ENCODE assay signal across 8 mouse cellular contexts in genomic region chr16:55894536-55894892, GRCm38 (mm10). TPM values are rescaled to one million over a fixed set of nuclear protein-coding genes. Genes with fewer than 3 reads are reported as not detected.
DNase-seq lines count a peak whose midpoint lies in the region; ATAC-seq and TF ChIP-seq lines count a peak whose summit lies in the region.

No protein-coding gene starts in this region.

- no peak for TF ChIP-seq CTCF in heart, adult 2 months (IDR thresholded peaks at IDR 0.05)

- 5% methylated on average over 4 of the region's 4 CpGs for WGBS in heart, adult 2 months
- WGBS in lung, embryonic 15.5 days, result 0% methylated on average over 4 of the region's 4 CpGs

- no peaks in the 10 kb centered on the region for H3K9me3 ChIP-seq in lung, embryonic 15.5 days

- no peaks in the 10 kb centered on the region for H3K36me3 ChIP-seq in heart, adult 2 months (ENCODE audit: control insufficient read depth, insufficient read depth, low read length)
- no peaks in the 10 kb centered on the region for H3K36me3 ChIP-seq in lung, embryonic 15.5 days

- H3K4me2 ChIP-seq in lung, embryonic 15.5 days, result peak overlapping the region; percentile 87

- peak overlapping the region; percentile 80 for H3K4me3 ChIP-seq in heart, adult 2 months
- peak overlapping the region; percentile 65 for H3K4me3 ChIP-seq in lung, embryonic 15.5 days

- no peaks in the 10 kb centered on the region for H3K79me2 ChIP-seq in heart, adult 2 months (replicated peaks; ENCODE audit: control insufficient read depth, insufficient read depth, low read length)

- TF ChIP-seq POLR2A in heart, adult 2 months (IDR thresholded peaks at IDR 0.05; ENCODE audit: insufficient read depth, low read depth, low read length), result no peak

- no peak for TF ChIP-seq EP300 in heart, adult 2 months (IDR thresholded peaks at IDR 0.05; ENCODE audit: insufficient read depth, low read depth, low read length)

- no peaks in the 10 kb centered on the region for H3K27me3 ChIP-seq in heart, adult 2 months (ENCODE audit: control insufficient read depth, insufficient read depth, low read length)
- no peaks in the 10 kb centered on the region for H3K27me3 ChIP-seq in lung, embryonic 15.5 days

- peak; percentile 18 for ATAC-seq in common myeloid progenitor, adult 5-6 weeks (replicated peaks; ENCODE audit: low read depth, poor library complexity, severe bottlenecking)
- peak; percentile 59 for ATAC-seq in lung, embryonic 15.5 days (ENCODE audit: borderline replicate concordance, extremely low read depth, low FRiP score, low TSS enrichment)

- no peak overlapping the region for H3K9ac ChIP-seq in heart, adult 2 months (ENCODE audit: low read depth, low read length)
- peak overlapping the region; percentile 54 for H3K9ac ChIP-seq in lung, embryonic 15.5 days

- intact Hi-C loops in heart, adult 2 months (cut with DNase I), result no loop called here

- peaks cover 4% of the 10 kb centered on the region for H3K4me1 ChIP-seq in heart, adult 2 months (ENCODE audit: control insufficient read depth, insufficient read depth, low read length)
- H3K4me1 ChIP-seq in lung, embryonic 15.5 days, result peaks cover 23% of the 10 kb centered on the region; the same call in 1 of the 2 replicates

- no peak overlapping the region; the same call in 1 of the 2 replicates for H3K27ac ChIP-seq in heart, adult 2 months
- peak overlapping the region; percentile 86 for H3K27ac ChIP-seq in lung, embryonic 15.5 days

- DNase-seq in heart, adult 2 months, result no peak
- DNase-seq in heart, adult 9 months (ENCODE audit: low spot score in 2 of 2), result no peak
- peak; percentile 53 for DNase-seq in CD4-positive, CD25-positive, alpha-beta regulatory T cell, adult 2 months (ENCODE audit: low read depth, low spot score)
- peak; percentile 70 for DNase-seq in induced T-regulatory cell, adult 2 months (ENCODE audit: low read depth)
- DNase-seq in skeletal muscle tissue, adult 2 months (ENCODE audit: low read depth, low spot score), result peak; percentile 7
- DNase-seq in testis, postnatal 10 days (ENCODE audit: low spot score), result no peak

RNA-seq across cellular contexts. Expression of gene Nxpe3, which starts 0.6 kb away (rescaled TPM):
- under 1 TPM; 0.43 to 0.44 TPM for total RNA-seq in heart, adult 2 months (2021)
- polyA plus RNA-seq in heart, adult 2 months (2012; rRNA removed), result 0.51 and 0.82 TPM in 2 replicates
- total RNA-seq in common myeloid progenitor, adult 5-6 weeks (2017), result 10.1 and 15.5 TPM in 2 replicates
- 1.2 and 1.3 TPM in 2 replicates for polyA plus RNA-seq in lung, embryonic 15.5 days (2015; fragmentation: Nextera tagmentation; extraction: Ambion mirVana)

RNA-seq across cellular contexts. Expression of gene Cep97, which starts 40.1 kb away (rescaled TPM):
- total RNA-seq in heart, adult 2 months (2021), result 1 to 10 TPM; 3.3 to 5.6 TPM
- polyA plus RNA-seq in heart, adult 2 months (2012; rRNA removed), result 1.1 and 1.5 TPM in 2 replicates
- 20.2 and 24.9 TPM in 2 replicates for total RNA-seq in common myeloid progenitor, adult 5-6 weeks (2017)
- 9.7 and 10.7 TPM in 2 replicates for polyA plus RNA-seq in lung, embryonic 15.5 days (2015; fragmentation: Nextera tagmentation; extraction: Ambion mirVana)

RNA-seq across cellular contexts. Expression of gene Nfkbiz, which starts 55.8 kb away (rescaled TPM):
- total RNA-seq in heart, adult 2 months (2021), result 1 to 10 TPM; 2.1 to 2.3 TPM
- polyA plus RNA-seq in heart, adult 2 months (2012; rRNA removed), result 2.8 and 3.4 TPM in 2 replicates
- 25.9 and 26.7 TPM in 2 replicates for total RNA-seq in common myeloid progenitor, adult 5-6 weeks (2017)
- 7.5 and 8.0 TPM in 2 replicates for polyA plus RNA-seq in lung, embryonic 15.5 days (2015; fragmentation: Nextera tagmentation; extraction: Ambion mirVana)

Comparison
In these comparisons a context has a peak if more than half of its experiments do, and no peak if none do; other contexts are left out.
1. DNase-seq: peak in CD4-positive, CD25-positive, alpha-beta regulatory T cell, adult 2 months (single experiment), induced T-regulatory cell, adult 2 months (single experiment) and skeletal muscle tissue, adult 2 months (single experiment); none in heart, adult 2 months (0 of 2), heart, adult 9 months (0 of 2) and testis, postnatal 10 days (single experiment).